Mouse (Mus musculus) cerebellum, postnatal 10 days (tissue): ENCODE measurements around the gene Tctex1d2.

Experiments used
- DNase-seq, 2 experiments: peaks; one replicate each; pipeline ENCODE4 v3.0.0; 2021; ENCODE audit warnings: mixed read lengths in 2 of 2

Tctex1d2 gene

GRCm38 (mm10) chr16:32472276-32473015 lies 52.9 kb downstream of the Tctex1d2 start:
- no peak for DNase-seq

- no peak for DNase-seq
Measured at GRCm38 (mm10) chr16:32477315-32477714, 57.8 kb downstream of the Tctex1d2 start.
